21 mouse cellular contexts compared by ENCODE assay signal in genomic region chrX:13348415-13348814, GRCm38 (mm10).
"Had no signal": no experiment of that assay in that cellular context is flagged by ENCODE, and none has a peak within 500 bp of the region (broad histone marks: within the 10 kb centered on the region; RNA-seq: fewer than 3 reads in every experiment).

No protein-coding gene starts in this region.

- H3K9me3 ChIP-seq: heart, embryonic 13.5 days; heart, embryonic 15.5 days; hindbrain, embryonic 13.5 days; hindbrain, embryonic 15.5 days; kidney, embryonic 15.5 days; limb, embryonic 10.5 days; limb, embryonic 12.5 days; liver, embryonic 13.5 days had no signal

- H3K9ac ChIP-seq: heart, embryonic 13.5 days; heart, embryonic 15.5 days; hindbrain, embryonic 15.5 days; kidney, embryonic 15.5 days; limb, embryonic 12.5 days; liver, embryonic 13.5 days had no signal

- H3K27ac ChIP-seq: liver, embryonic 13.5 days had no signal

- DNase-seq: gastrocnemius, adult 2 months; gastrocnemius, postnatal 10 days; gastrocnemius, postnatal 36 days; heart, adult 11 months; heart, adult 2 months; heart, postnatal 14 days; heart, postnatal 36 days; kidney, adult 11 months; kidney, adult 2 months; kidney, adult 9 months; kidney, postnatal 14 days; kidney, postnatal 36 days; liver; liver, embryonic 13.5 days had no signal

- H3K4me1 ChIP-seq: liver, embryonic 13.5 days had no signal

- H3K4me3 ChIP-seq: heart, adult 2 months; heart, embryonic 13.5 days; kidney, embryonic 15.5 days; limb, embryonic 12.5 days had no signal

- H3K36me3 ChIP-seq: heart, embryonic 13.5 days; heart, embryonic 15.5 days; hindbrain, embryonic 13.5 days; hindbrain, embryonic 15.5 days; kidney, embryonic 15.5 days; limb, embryonic 10.5 days; limb, embryonic 12.5 days; liver, embryonic 13.5 days had no signal
